In genomic region chr7:25281734-25282601, GRCm38 (mm10) we compare ENCODE assay signal across 8 mouse cellular contexts. TPM values are rescaled to one million over a fixed set of nuclear protein-coding genes. Genes with fewer than 3 reads are reported as not detected.
A peak's percentile ranks its signal among the peaks of the same experiment; 100 is the strongest.
DNase-seq lines count a peak whose midpoint lies in the region; ATAC-seq lines count a peak whose summit lies in the region.

No protein-coding gene starts in this region.

- H3K4me3 ChIP-seq in hindbrain, embryonic 15.5 days = peak overlapping the region; percentile 82

- peak; percentile 90 for DNase-seq in WW6 (ENCODE audit: low read depth, low spot score)
- peak; percentile 96 to 98 for DNase-seq in cerebellum, postnatal 36 days
- DNase-seq in frontal cortex, postnatal 36 days (ENCODE audit: low spot score in 2 of 2) = peak; percentile 95 to 97
- peak; percentile 95 to 96 for DNase-seq in left cerebral cortex, adult 18-20 months (ENCODE audit: low spot score in 2 of 2)
- peak; percentile 99 for DNase-seq in lung, postnatal 4 days
- peak; percentile 99 for DNase-seq in retina, postnatal 1 day
- peak; percentile 99 for DNase-seq in thymus, postnatal 4 days

- H3K27me3 ChIP-seq in hindbrain, embryonic 15.5 days = no peaks in the 10 kb centered on the region

- H3K4me2 ChIP-seq in hindbrain, embryonic 15.5 days = peak overlapping the region; percentile 69

- ATAC-seq in hindbrain, embryonic 15.5 days (ENCODE audit: low FRiP score, low read depth) = peak; percentile 75

- 2% methylated on average over 45 of the region's 108 CpGs for WGBS in hindbrain, embryonic 15.5 days

- H3K9me3 ChIP-seq in hindbrain, embryonic 15.5 days = no peaks in the 10 kb centered on the region

- peaks cover 66% of the 10 kb centered on the region for H3K4me1 ChIP-seq in hindbrain, embryonic 15.5 days (replicated peaks)

- peak overlapping the region; percentile 73 for H3K9ac ChIP-seq in hindbrain, embryonic 15.5 days

- H3K36me3 ChIP-seq in hindbrain, embryonic 15.5 days = peaks cover 20% of the 10 kb centered on the region

- H3K27ac ChIP-seq in hindbrain, embryonic 15.5 days (replicated peaks) = peak overlapping the region; percentile 99

RNA-seq across cellular contexts. Expression of gene Cic, which starts 14.5 kb away (rescaled TPM):
- 32.5 and 38.5 TPM in 2 replicates for polyA plus RNA-seq in hindbrain, embryonic 15.5 days (2015; fragmentation: Nextera tagmentation; extraction: Ambion mirVana)
- 100 to 1,000 TPM; 212 to 225 TPM for total RNA-seq in left cerebral cortex, adult 18-20 months (2021)

RNA-seq across cellular contexts. Expression of gene Pafah1b3, which starts 15.8 kb away (rescaled TPM):
- polyA plus RNA-seq in hindbrain, embryonic 15.5 days (2015; fragmentation: Nextera tagmentation; extraction: Ambion mirVana) = 558 and 579 TPM in 2 replicates
- total RNA-seq in left cerebral cortex, adult 18-20 months (2021) = 10 to 100 TPM; 35.7 to 36.9 TPM

RNA-seq across cellular contexts. Expression of gene Prr19, which starts 19.2 kb away (rescaled TPM):
- 3.5 and 4.6 TPM in 2 replicates for polyA plus RNA-seq in hindbrain, embryonic 15.5 days (2015; fragmentation: Nextera tagmentation; extraction: Ambion mirVana)
- not detected for total RNA-seq in left cerebral cortex, adult 18-20 months (2021)

RNA-seq across cellular contexts. Expression of gene Tmem145, which starts 23.9 kb away (rescaled TPM):
- 84.1 and 101 TPM in 2 replicates for polyA plus RNA-seq in hindbrain, embryonic 15.5 days (2015; fragmentation: Nextera tagmentation; extraction: Ambion mirVana)
- total RNA-seq in left cerebral cortex, adult 18-20 months (2021) = 10 to 100 TPM; 45.4 to 46.6 TPM

RNA-seq across cellular contexts. Expression of gene Erf, which starts 31.4 kb away (rescaled TPM):
- polyA plus RNA-seq in hindbrain, embryonic 15.5 days (2015; fragmentation: Nextera tagmentation; extraction: Ambion mirVana) = 3.4 and 4.4 TPM in 2 replicates
- 10 to 100 TPM; 60.8 to 65.2 TPM for total RNA-seq in left cerebral cortex, adult 18-20 months (2021)

Comparison
In these comparisons a context has a peak if more than half of its experiments do, and no peak if none do; other contexts are left out.
1. Peak in every context shown above with its lines: DNase-seq, ATAC-seq, H3K4me3 ChIP-seq and H3K27ac ChIP-seq.